Mouse (Mus musculus): ENCODE measurements at regions not wholly inside any gene's neighbourhood (a gene's known extent, or its start where the extent isn't known, plus 50 kb on each side); places are given as distances from the start of the nearest gene placed in this dataset.

- 84% methylated on average over 4 of the region's 4 CpGs for WGBS
- Histone ChIP-seq H3K36me3 (replicated peaks) (no peaks in the 10 kb centered on the region), H3K9me3 (0 out of 2 replicates have a peak, but pooled peaks cover 2% of the 10 kb centered on the region), H3K27ac (no peak overlapping the region), H3K27me3 (ENCODE audit: poor library complexity, severe bottlenecking) (no peaks in the 10 kb centered on the region), H3K4me3 (no peak overlapping the region), H3K4me1 (no peaks in the 10 kb centered on the region)
- no peak for DNase-seq (ENCODE audit: extremely low spot score, low spot score)
These were observed 276.2 kb upstream of the Ano5 start for GRCm38 (mm10) chr7:51234616-51235015.

- no peaks in the 10 kb centered on the region for H3K36me3 ChIP-seq (replicated peaks)
- no peaks in the 10 kb centered on the region for H3K4me1 ChIP-seq
- no peaks in the 10 kb centered on the region for H3K27me3 ChIP-seq (ENCODE audit: poor library complexity, severe bottlenecking)
- H3K27ac ChIP-seq: no peak overlapping the region
- DNase-seq (ENCODE audit: extremely low spot score, low spot score): no peak
- H3K4me3 ChIP-seq: no peak overlapping the region
- 84% methylated on average over 2 of the region's 2 CpGs for WGBS
- H3K9me3 ChIP-seq: no peaks in the 10 kb centered on the region
These were observed 263.1 kb upstream of the Ano5 start for GRCm38 (mm10) chr7:51247695-51248094.

- no peak for DNase-seq (ENCODE audit: extremely low spot score, low spot score)
- H3K4me3 ChIP-seq: no peak overlapping the region
- 72% methylated on average over 2 of the region's 2 CpGs for WGBS
- H3K4me1 ChIP-seq: peaks cover 5% of the 10 kb centered on the region; the same call in 1 of the 2 replicates
- no peaks in the 10 kb centered on the region for H3K27me3 ChIP-seq (ENCODE audit: poor library complexity, severe bottlenecking)
- H3K36me3 ChIP-seq (replicated peaks): no peaks in the 10 kb centered on the region
- H3K27ac ChIP-seq: no peak overlapping the region
- H3K9me3 ChIP-seq: no peaks in the 10 kb centered on the region
These were observed 256.4 kb upstream of the Ano5 start for GRCm38 (mm10) chr7:51254461-51254860.

- no peak for DNase-seq (ENCODE audit: extremely low spot score, low spot score)
- Histone ChIP-seq H3K4me1 (peaks cover 5% of the 10 kb centered on the region; the same call in 1 of the 2 replicates), H3K36me3 (replicated peaks) (no peaks in the 10 kb centered on the region)
These were observed 251.5 kb upstream of the Ano5 start for GRCm38 (mm10) chr7:51259160-51259831.

GRCm38 (mm10) chr7:51264166-51264565 is 246.7 kb upstream of the Ano5 start:
- Histone ChIP-seq H3K36me3 (replicated peaks) (no peaks in the 10 kb centered on the region), H3K4me3 (no peak overlapping the region), H3K27ac (no peak overlapping the region), H3K27me3 (ENCODE audit: poor library complexity, severe bottlenecking) (no peaks in the 10 kb centered on the region), H3K9me3 (no peaks in the 10 kb centered on the region), H3K4me1 (peaks cover 9% of the 10 kb centered on the region)
- no peak for DNase-seq (ENCODE audit: extremely low spot score, low spot score)
- WGBS: 76% methylated on average over 4 of the region's 4 CpGs

More at GRCm38 (mm10) chr7:51259160-51259831, 251.5 kb upstream of the Ano5 start:
- H3K4me3 ChIP-seq: no peak overlapping the region
- 61% methylated on average over 2 of the region's 2 CpGs for WGBS
- H3K27ac ChIP-seq: no peak overlapping the region
- H3K9me3 ChIP-seq: no peaks in the 10 kb centered on the region
- H3K27me3 ChIP-seq (ENCODE audit: poor library complexity, severe bottlenecking): no peaks in the 10 kb centered on the region

- Histone ChIP-seq H3K4me3 (no peak overlapping the region), H3K27me3 (ENCODE audit: poor library complexity, severe bottlenecking) (no peaks in the 10 kb centered on the region), H3K9me3 (no peaks in the 10 kb centered on the region), H3K27ac (no peak overlapping the region), H3K4me1 (peaks cover 8% of the 10 kb centered on the region; the same call in 1 of the 2 replicates), H3K36me3 (replicated peaks) (no peaks in the 10 kb centered on the region)
- WGBS: 74% methylated on average over 1 of the region's 1 CpGs
- no peak for DNase-seq (ENCODE audit: extremely low spot score, low spot score)
These were observed 244.9 kb upstream of the Ano5 start for GRCm38 (mm10) chr7:51265896-51266295.

GRCm38 (mm10) chr7:51266879-51267278 is 243.9 kb upstream of the Ano5 start:
- Histone ChIP-seq H3K36me3 (replicated peaks) (no peaks in the 10 kb centered on the region), H3K4me1 (peaks cover 8% of the 10 kb centered on the region; the same call in 1 of the 2 replicates), H3K27me3 (ENCODE audit: poor library complexity, severe bottlenecking) (no peaks in the 10 kb centered on the region), H3K4me3 (no peak overlapping the region), H3K9me3 (no peaks in the 10 kb centered on the region), H3K27ac (no peak overlapping the region)
- WGBS: 73% methylated on average over 5 of the region's 5 CpGs
- DNase-seq (ENCODE audit: extremely low spot score, low spot score): no peak

GRCm38 (mm10) chr7:51268743-51269142 is 242.1 kb upstream of the Ano5 start:
- Histone ChIP-seq H3K27ac (no peak overlapping the region), H3K9me3 (no peaks in the 10 kb centered on the region)
- 31% methylated on average over 4 of the region's 4 CpGs for WGBS

GRCm38 (mm10) chr7:51270531-51271090 is 240.2 kb upstream of the Ano5 start:
- Histone ChIP-seq H3K27me3 (ENCODE audit: poor library complexity, severe bottlenecking) (no peaks in the 10 kb centered on the region), H3K27ac (no peak overlapping the region), H3K36me3 (replicated peaks) (no peaks in the 10 kb centered on the region), H3K4me1 (peaks cover 8% of the 10 kb centered on the region; the same call in 1 of the 2 replicates), H3K9me3 (no peaks in the 10 kb centered on the region), H3K4me3 (no peak overlapping the region)
- peak; percentile 21 for DNase-seq (ENCODE audit: extremely low spot score, low spot score)
- 67% methylated on average over 12 of the region's 12 CpGs for WGBS

More at GRCm38 (mm10) chr7:51268743-51269142, 242.1 kb upstream of the Ano5 start:
- DNase-seq (ENCODE audit: extremely low spot score, low spot score): no peak
- Histone ChIP-seq H3K27me3 (ENCODE audit: poor library complexity, severe bottlenecking) (no peaks in the 10 kb centered on the region), H3K36me3 (replicated peaks) (no peaks in the 10 kb centered on the region), H3K4me1 (peaks cover 8% of the 10 kb centered on the region; the same call in 1 of the 2 replicates), H3K4me3 (no peak overlapping the region)

- Histone ChIP-seq H3K36me3 (replicated peaks) (no peaks in the 10 kb centered on the region), H3K4me3 (no peak overlapping the region), H3K9me3 (no peaks in the 10 kb centered on the region), H3K4me1 (no peaks in the 10 kb centered on the region), H3K27me3 (ENCODE audit: poor library complexity, severe bottlenecking) (no peaks in the 10 kb centered on the region), H3K27ac (no peak overlapping the region)
- no peak for DNase-seq (ENCODE audit: extremely low spot score, low spot score)
These were observed 229.4 kb upstream of the Ano5 start for GRCm38 (mm10) chr7:51281470-51281869.

GRCm38 (mm10) chr7:51300238-51300637 is 210.6 kb upstream of the Ano5 start:
- H3K27ac ChIP-seq: no peak overlapping the region
- H3K27me3 ChIP-seq (ENCODE audit: poor library complexity, severe bottlenecking): no peaks in the 10 kb centered on the region
- WGBS: 58% methylated on average over 3 of the region's 3 CpGs
- H3K36me3 ChIP-seq (replicated peaks): no peaks in the 10 kb centered on the region
- 0 out of 2 replicates have a peak, but pooled peaks cover 2% of the 10 kb centered on the region for H3K4me1 ChIP-seq
- no peaks in the 10 kb centered on the region for H3K9me3 ChIP-seq
- DNase-seq (ENCODE audit: extremely low spot score, low spot score): no peak
- H3K4me3 ChIP-seq: no peak overlapping the region

- H3K4me3 ChIP-seq: no peak overlapping the region
- H3K9me3 ChIP-seq: no peaks in the 10 kb centered on the region
- no peak overlapping the region for H3K27ac ChIP-seq
- WGBS: 84% methylated on average over 2 of the region's 2 CpGs
- DNase-seq (ENCODE audit: extremely low spot score, low spot score): no peak
- H3K27me3 ChIP-seq (ENCODE audit: poor library complexity, severe bottlenecking): no peaks in the 10 kb centered on the region
- H3K4me1 ChIP-seq: no peaks in the 10 kb centered on the region
- no peaks in the 10 kb centered on the region for H3K36me3 ChIP-seq (replicated peaks)
These were observed 203.1 kb upstream of the Ano5 start for GRCm38 (mm10) chr7:51307757-51308156.

GRCm38 (mm10) chr7:51310191-51310590 is 200.6 kb upstream of the Ano5 start:
- Histone ChIP-seq H3K4me3 (no peak overlapping the region), H3K27ac (no peak overlapping the region), H3K27me3 (ENCODE audit: poor library complexity, severe bottlenecking) (no peaks in the 10 kb centered on the region), H3K4me1 (no peaks in the 10 kb centered on the region), H3K9me3 (no peaks in the 10 kb centered on the region), H3K36me3 (replicated peaks) (no peaks in the 10 kb centered on the region)
- no peak for DNase-seq (ENCODE audit: extremely low spot score, low spot score)
- 52% methylated on average over 3 of the region's 3 CpGs for WGBS
